Mouse (Mus musculus) gastrocnemius, postnatal 14 days (tissue): Measurements from ENCODE around the gene Ctnna3. TPM values are rescaled to one million over a fixed set of nuclear protein-coding genes. Genes with fewer than 3 reads are reported as not detected.
"Not testable (repeated sequence)": the region's sequence is repeated elsewhere in the genome, so short reads cannot be mapped to it uniquely, and the experiment has no call there.

Experiments
- DNase-seq: peaks from one replicate; pipeline ENCODE4 v3.0.0; 2021; ENCODE audit warnings: mixed read lengths
- intact Hi-C: fragments of 180-260 bp; cut with DNase I; formaldehyde crosslinking; loops from one replicate; pipeline ENCODE4 v1.15.1; 2025; ENCODE audit warnings: low total_unique reads
- total RNA-seq, 2 experiments: library from RNA; stranded (reverse); gene quantifications; 2 replicates each; pipeline ENCODE4 v1.2.3; 2021

Gene Ctnna3
- total RNA-seq, 2 experiments from 2014 or later: 19.1 to 20.2 TPM

GRCm38 (mm10) chr10:64898739-64899138 lies 1468.8 kb downstream of the Ctnna3 start:
- intact Hi-C loops: no loop called here
- DNase-seq: no peak

GRCm38 (mm10) chr10:64901726-64902125 lies 1471.8 kb downstream of the Ctnna3 start:
- intact Hi-C loops: no loop called here
- no peak for DNase-seq

- intact Hi-C loops: no loop called here
- DNase-seq: no peak
These were observed 1511.1 kb downstream of the Ctnna3 start for GRCm38 (mm10) chr10:64940975-64941374.

GRCm38 (mm10) chr10:64958391-64958790 lies 1528.5 kb downstream of the Ctnna3 start:
- DNase-seq: no peak
- intact Hi-C loops: no loop called here

- DNase-seq: peak; percentile 6
- intact Hi-C loops: no loop called here
These were observed 1563.0 kb downstream of the Ctnna3 start for GRCm38 (mm10) chr10:64992871-64993270.

GRCm38 (mm10) chr10:65013525-65013924 lies 1583.6 kb downstream of the Ctnna3 start:
- DNase-seq: no peak
- intact Hi-C loops: no loop called here

GRCm38 (mm10) chr10:65022667-65023066 lies 1592.8 kb downstream of the Ctnna3 start:
- intact Hi-C loops: no loop called here
- no peak for DNase-seq

GRCm38 (mm10) chr10:65033516-65033915 lies 1603.6 kb downstream of the Ctnna3 start:
- intact Hi-C loops: not testable (repeated sequence)

More at GRCm38 (mm10) chr10:65033516-65033915, 1603.6 kb downstream of the Ctnna3 start:
- DNase-seq: not testable (repeated sequence)

Other genes starting within 250 kb of the Ctnna3 start
- gene Mypn, start 226.1 kb upstream of the Ctnna3 start, total RNA-seq: 100 to 1,000 TPM; 240 to 247 TPM
- gene Herc4, start 186.3 kb upstream of the Ctnna3 start, total RNA-seq: 10 to 100 TPM; 18.1 to 20.6 TPM
- 1 to 10 TPM; 6.1 to 7.8 TPM for gene Sirt1, start 48.4 kb upstream of the Ctnna3 start, total RNA-seq
- gene Dnajc12, start 47.7 kb upstream of the Ctnna3 start, total RNA-seq: 10 to 100 TPM in 1 of 2 experiments, 1 to 10 TPM in 1; 9.9 to 11.5 TPM
- not detected for gene Gm7075, start 8.3 kb upstream of the Ctnna3 start, total RNA-seq